Comparison of ENCODE assay signal across 13 mouse cellular contexts in genomic region chr13:111532178-111532948, GRCm38 (mm10). TPM values are rescaled to one million over a fixed set of nuclear protein-coding genes. Genes with fewer than 3 reads are reported as not detected.
A peak's percentile ranks its signal among the peaks of the same experiment; 100 is the strongest.
DNase-seq lines count a peak whose midpoint lies in the region; ATAC-seq and TF ChIP-seq lines count a peak whose summit lies in the region.
"Had no signal": no experiment of that assay in that cellular context is flagged by ENCODE, and none has a peak within 500 bp of the region (broad histone marks: within the 10 kb centered on the region; RNA-seq: fewer than 3 reads in every experiment).

No protein-coding gene starts in this region.

- H3K36me3 ChIP-seq in forebrain, postnatal 0 days (ENCODE audit: insufficient read depth) = no peaks in the 10 kb centered on the region
- no peaks in the 10 kb centered on the region for H3K36me3 ChIP-seq in forebrain, embryonic 14.5 days (ENCODE audit: control insufficient read depth, insufficient read depth, low read length)
- H3K36me3 ChIP-seq: forebrain, embryonic 15.5 days had no signal

- DNase-seq in forebrain, postnatal 0 days = no peak
- DNase-seq in forebrain, embryonic 14.5 days (ENCODE audit: low spot score) = no peak
- DNase-seq in ovary, adult 18-20 months (ENCODE audit: low spot score) = peak; percentile 19
- no peak for DNase-seq in ovary, postnatal 14 days (ENCODE audit: low spot score)
- peak; percentile 36 for DNase-seq in thymus, postnatal 25 days
- no peak for DNase-seq in urinary bladder, postnatal 14 days (ENCODE audit: low spot score)
- DNase-seq in layer of hippocampus, adult 11-12 months (ENCODE audit: low spot score) = no peak
- DNase-seq: cerebellum, adult 9-11 months; left cerebral cortex, postnatal 4 days had no signal

- H3K9me3 ChIP-seq in forebrain, postnatal 0 days (ENCODE audit: low read length) = no peaks in the 10 kb centered on the region
- H3K9me3 ChIP-seq in forebrain, embryonic 14.5 days (replicated peaks; ENCODE audit: control insufficient read depth, low read length) = no peaks in the 10 kb centered on the region
- H3K9me3 ChIP-seq: forebrain, embryonic 15.5 days had no signal

- no peaks in the 10 kb centered on the region for H3K27me3 ChIP-seq in forebrain, postnatal 0 days (ENCODE audit: insufficient read depth, low read length)
- H3K27me3 ChIP-seq in forebrain, embryonic 14.5 days (replicated peaks; ENCODE audit: control insufficient read depth, insufficient read depth, low read length) = no peaks in the 10 kb centered on the region
- H3K27me3 ChIP-seq: forebrain, embryonic 15.5 days had no signal

- no peaks in the 10 kb centered on the region for H3K4me1 ChIP-seq in forebrain, postnatal 0 days (ENCODE audit: insufficient read depth)
- no peaks in the 10 kb centered on the region for H3K4me1 ChIP-seq in forebrain, embryonic 14.5 days (ENCODE audit: control insufficient read depth, insufficient read depth, low read length)
- H3K4me1 ChIP-seq: forebrain, embryonic 15.5 days had no signal

- no peak overlapping the region for H3K4me3 ChIP-seq in forebrain, postnatal 0 days (ENCODE audit: low read depth, low read length)
- no peak overlapping the region for H3K4me3 ChIP-seq in forebrain, embryonic 14.5 days (ENCODE audit: low read depth, low read length)
- H3K4me3 ChIP-seq: forebrain, embryonic 15.5 days had no signal

- TF ChIP-seq CTCF in forebrain, postnatal 0 days (IDR thresholded peaks at IDR 0.05; ENCODE audit: low read depth) = peak; percentile 23; the same call in 1 of the 2 replicates

- no peak overlapping the region for H3K9ac ChIP-seq in forebrain, postnatal 0 days
- no peak overlapping the region for H3K9ac ChIP-seq in forebrain, embryonic 14.5 days (ENCODE audit: low read length)
- H3K9ac ChIP-seq: forebrain, embryonic 15.5 days had no signal

- 88% methylated on average over 16 of the region's 16 CpGs for WGBS in forebrain, postnatal 0 days
- WGBS in forebrain, embryonic 14.5 days = 86% methylated on average over 16 of the region's 16 CpGs

- H3K27ac ChIP-seq in forebrain, postnatal 0 days (ENCODE audit: low read depth, low read length) = no peak overlapping the region
- H3K27ac ChIP-seq in forebrain, embryonic 14.5 days (ENCODE audit: low read depth, low read length) = no peak overlapping the region
- H3K27ac ChIP-seq: forebrain, embryonic 15.5 days had no signal

- no peak for ATAC-seq in forebrain, postnatal 0 days
- ATAC-seq in forebrain, embryonic 14.5 days = no peak
- peak; percentile 75 for ATAC-seq in erythroblast, adult 5-6 weeks (replicated peaks; ENCODE audit: low FRiP score, poor library complexity, severe bottlenecking)
- ATAC-seq: forebrain, embryonic 15.5 days had no signal

- no peak overlapping the region for H3K4me2 ChIP-seq in forebrain, postnatal 0 days (ENCODE audit: low read depth)
- H3K4me2 ChIP-seq in forebrain, embryonic 14.5 days (ENCODE audit: low read length) = no peak overlapping the region
- H3K4me2 ChIP-seq: forebrain, embryonic 15.5 days had no signal

RNA-seq across cellular contexts. Expression of gene Gm49496, which starts 17.4 kb away (rescaled TPM):
- not detected in 2 replicates for total RNA-seq in forebrain, postnatal 0 days (2014; rRNA removed)
- not detected in 2 replicates for polyA plus RNA-seq in forebrain, postnatal 0 days (2015; fragmentation: Nextera tagmentation; extraction: Ambion mirVana)
- polyA plus RNA-seq in forebrain, embryonic 14.5 days (2014; fragmentation: Nextera tagmentation; extraction: Ambion mirVana) = not detected in 2 replicates
- total RNA-seq in erythroblast, adult 5-6 weeks (2015; ENCODE audit: low replicate concordance) = not detected in 2 replicates
- not detected in 2 replicates for total RNA-seq in erythroblast, adult 5-6 weeks (2017; ENCODE audit: low replicate concordance)
- total RNA-seq: hematopoietic stem cell, adult 5-6 weeks; left cerebral cortex, postnatal 4 days had no signal
- polyA plus RNA-seq: forebrain, embryonic 15.5 days; small intestine, adult 2 months had no signal

RNA-seq across cellular contexts. Expression of gene Gpbp1, which starts 42.5 kb away (rescaled TPM):
- total RNA-seq in forebrain, postnatal 0 days (2014; rRNA removed) = 90.6 and 94.8 TPM in 2 replicates
- polyA plus RNA-seq in forebrain, postnatal 0 days (2015; fragmentation: Nextera tagmentation; extraction: Ambion mirVana) = 82.0 and 85.6 TPM in 2 replicates
- 115 and 132 TPM in 2 replicates for polyA plus RNA-seq in forebrain, embryonic 14.5 days (2014; fragmentation: Nextera tagmentation; extraction: Ambion mirVana)
- 113 and 124 TPM in 2 replicates for total RNA-seq in erythroblast, adult 5-6 weeks (2015; ENCODE audit: low replicate concordance)
- total RNA-seq in erythroblast, adult 5-6 weeks (2017; ENCODE audit: low replicate concordance) = 177 and 272 TPM in 2 replicates

Comparison
In these comparisons a context has a peak if more than half of its experiments do, and no peak if none do; other contexts are left out.
1. DNase-seq: peak in ovary, adult 18-20 months (single experiment) and thymus, postnatal 25 days (single experiment); none in forebrain, postnatal 0 days (single experiment), forebrain, embryonic 14.5 days (single experiment), ovary, postnatal 14 days (single experiment), urinary bladder, postnatal 14 days (single experiment) and layer of hippocampus, adult 11-12 months (single experiment).